Mouse (Mus musculus) kidney, adult 8-10 months (tissue): ENCODE measurements around the gene Ovca2.

Experiments
- DNase-seq, 2 experiments: peaks; one replicate each; pipeline ENCODE4 v3.0.0; 2022

The Ovca2 gene

DNA sequence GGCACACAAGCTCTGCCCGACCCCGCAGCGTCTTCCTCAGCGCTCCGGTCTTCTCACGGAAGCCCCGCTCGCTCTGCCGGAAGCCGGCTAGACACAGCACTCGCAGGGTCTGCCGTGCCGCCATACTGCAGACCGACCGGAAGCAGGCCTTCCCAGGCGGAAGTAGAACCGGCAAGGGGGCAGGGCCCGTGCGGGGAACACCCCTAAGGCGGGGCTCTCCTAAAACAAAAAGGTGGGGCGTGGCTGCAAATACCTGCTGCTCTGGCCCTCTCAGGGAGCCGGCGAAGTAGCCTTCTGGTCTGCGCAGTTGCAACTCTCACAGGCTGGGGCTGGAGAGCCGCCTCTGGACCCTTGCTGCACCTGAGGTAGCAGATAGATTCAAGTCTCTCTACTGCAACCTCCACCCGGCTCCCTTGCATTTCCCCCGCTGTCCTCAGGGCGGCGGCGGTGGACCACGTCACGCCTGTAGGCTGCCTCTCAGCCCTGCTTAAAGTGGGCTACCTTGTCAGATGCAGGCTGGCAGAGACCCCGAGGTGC, at the start of gene Ovca2:
Ovca2 (minus strand) TSS at position 164 of the 537 bp plus-strand sequence.
- peak; percentile 88 to 92 for DNase-seq

GRCm38 (mm10) chr11:75227632-75228031, 49.0 kb upstream of the Ovca2 start:
- no peak for DNase-seq

DNA sequence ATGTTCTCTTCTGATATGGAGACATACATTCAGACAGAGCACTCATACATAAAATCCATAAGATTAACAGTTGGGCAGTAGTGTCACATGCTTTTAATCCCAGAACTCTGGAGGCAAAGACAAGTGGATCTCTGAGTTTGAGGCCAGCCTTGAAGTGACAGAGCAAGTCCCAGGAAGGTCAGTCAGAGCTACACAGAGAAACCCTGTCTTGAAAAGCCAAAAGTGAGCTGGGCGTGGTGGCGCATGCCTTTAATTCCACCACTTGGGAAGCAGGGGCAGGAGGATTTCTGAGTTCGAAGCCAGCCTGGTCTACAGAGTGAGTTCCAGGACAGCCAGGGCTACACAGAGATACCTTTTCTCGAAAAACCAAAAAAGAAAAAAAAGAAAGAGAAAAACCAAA, 46.2 kb upstream of the Ovca2 start:
- no peak for DNase-seq

DNA sequence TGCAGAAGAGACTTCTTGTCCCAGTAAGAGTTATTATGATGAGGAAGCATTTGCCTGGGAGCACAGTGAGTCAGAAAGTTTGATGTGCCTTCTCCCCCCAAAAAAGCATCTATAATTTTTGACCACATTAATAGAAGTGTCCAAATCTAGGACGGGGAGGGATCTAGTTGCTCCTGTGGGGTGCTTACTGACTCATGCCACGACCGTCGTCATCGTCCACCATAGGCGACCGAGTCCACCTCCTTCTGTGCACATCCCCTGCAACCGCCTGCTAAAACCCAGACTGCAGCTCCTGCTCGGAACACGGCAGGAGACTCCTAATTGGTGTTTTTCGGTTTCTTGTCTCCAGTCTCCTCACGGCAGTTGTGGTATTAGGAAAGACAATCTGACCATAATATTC, 45.4 kb upstream of the Ovca2 start:
- DNase-seq, result no peak

- no peak for DNase-seq
Observed at GRCm38 (mm10) chr11:75220517-75221145, 42.0 kb upstream of the Ovca2 start.

GRCm38 (mm10) chr11:75220115-75220514, 41.5 kb upstream of the Ovca2 start:
- no peak for DNase-seq

- peak; percentile 42 to 55 for DNase-seq
Observed at GRCm38 (mm10) chr11:75214081-75214950, 35.7 kb upstream of the Ovca2 start.

DNA sequence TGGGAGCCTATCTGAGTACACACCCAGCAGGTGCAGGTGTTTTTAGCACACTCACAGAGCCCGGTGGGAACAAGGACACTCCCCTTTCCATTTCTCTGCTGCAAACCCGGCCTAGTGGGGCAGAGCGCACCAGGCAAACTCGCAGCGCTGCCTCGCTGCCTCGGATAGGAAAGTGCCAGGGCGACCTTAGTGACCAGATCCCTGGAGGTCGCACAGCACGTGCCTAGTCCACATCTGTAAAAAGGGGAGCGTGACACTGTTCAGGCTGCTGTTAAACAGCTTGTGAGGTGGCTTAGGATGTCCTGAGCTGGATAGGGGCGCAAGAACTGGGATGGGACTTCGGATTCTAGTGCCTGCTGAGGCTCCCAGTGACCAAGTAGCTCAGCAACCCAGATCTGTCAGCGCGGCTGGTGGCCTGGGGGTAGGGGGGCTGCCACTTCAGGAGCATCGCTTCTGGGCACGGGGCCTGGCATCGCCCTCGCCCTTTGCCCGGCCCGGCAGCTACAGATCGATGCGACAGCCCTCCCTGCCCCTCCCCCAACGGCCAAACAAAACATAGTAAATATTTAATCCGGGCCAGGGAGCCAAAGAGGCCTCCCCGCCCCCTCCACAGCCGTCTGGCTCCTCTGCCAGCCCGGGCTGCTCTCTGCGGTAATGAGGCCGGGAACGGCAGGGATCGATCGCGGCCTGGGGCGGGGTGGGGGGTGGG, 34.9 kb upstream of the Ovca2 start:
- DNase-seq, result peak; percentile 93 to 96

DNA sequence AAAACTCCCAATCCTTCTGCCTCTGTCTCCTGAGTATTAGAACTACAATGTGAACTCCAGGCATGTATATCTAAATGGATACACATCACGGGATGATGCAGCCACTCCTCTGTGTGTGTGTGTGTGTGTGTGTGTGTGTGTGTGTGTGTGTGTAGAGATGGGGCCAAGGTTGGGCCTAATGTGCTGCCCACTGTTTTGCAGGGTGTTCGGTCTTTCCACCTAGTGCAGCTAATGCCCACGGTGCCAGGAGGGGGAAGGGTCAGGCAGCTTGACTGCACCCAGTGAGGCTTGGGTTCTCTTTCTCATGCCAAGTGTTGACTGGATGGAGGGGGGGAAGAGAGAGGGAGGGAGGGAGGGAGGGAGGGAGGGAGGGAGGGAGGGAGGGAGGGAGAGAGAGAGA, 34.2 kb upstream of the Ovca2 start:
- DNase-seq, result peak; percentile 64 to 79

- DNase-seq, result peak; percentile 76 to 77
Observed at GRCm38 (mm10) chr11:75212031-75212667, 33.5 kb upstream of the Ovca2 start.

GRCm38 (mm10) chr11:75210755-75211154, 32.1 kb upstream of the Ovca2 start:
- no peak for DNase-seq

- DNase-seq, result no peak
Observed at GRCm38 (mm10) chr11:75210093-75210492, 31.5 kb upstream of the Ovca2 start.

DNA sequence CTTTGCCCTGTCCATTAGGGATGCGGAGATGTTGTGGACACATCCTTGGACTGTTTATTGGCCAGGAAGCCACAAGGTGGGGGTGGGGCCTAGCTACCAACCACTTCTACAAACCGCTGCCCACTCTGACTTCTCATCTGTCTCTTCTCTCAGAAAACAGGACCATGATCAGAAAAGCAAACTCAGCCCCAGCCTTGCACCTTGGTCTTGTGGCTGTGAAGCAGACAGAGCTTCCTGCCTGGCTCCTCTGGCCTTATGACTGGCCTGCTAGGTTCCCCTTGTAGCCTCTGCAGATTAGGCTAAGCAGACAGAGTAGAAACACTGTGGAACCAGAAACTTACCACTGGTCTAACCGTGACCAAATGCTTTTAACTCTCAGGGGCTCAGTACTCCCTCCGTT, 30.7 kb upstream of the Ovca2 start:
- DNase-seq, result no peak

DNA sequence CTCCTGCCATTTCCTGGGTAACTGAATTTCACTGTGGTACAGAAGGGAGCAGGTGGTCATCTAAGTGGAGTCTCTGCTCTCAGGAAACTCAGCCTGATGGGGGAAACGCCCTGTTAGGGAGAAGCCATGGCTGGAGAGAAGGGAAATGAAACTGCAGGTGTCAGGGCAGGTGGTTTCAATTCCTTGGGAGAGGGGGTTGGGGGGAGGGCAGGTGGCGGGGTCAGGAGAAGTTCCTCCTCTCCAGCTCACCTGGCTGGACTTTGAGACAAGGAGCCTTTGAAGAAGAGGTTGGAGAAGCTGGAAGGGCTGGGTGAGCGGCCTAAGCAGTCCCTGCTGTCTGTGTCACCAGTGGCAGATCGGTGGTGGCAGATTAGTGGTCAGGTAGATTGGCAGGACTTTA, 27.7 kb upstream of the Ovca2 start:
- DNase-seq, result no peak

GRCm38 (mm10) chr11:75204472-75204871, 25.8 kb upstream of the Ovca2 start:
- no peak for DNase-seq

- no peak for DNase-seq
Observed at GRCm38 (mm10) chr11:75203926-75204325, 25.3 kb upstream of the Ovca2 start.

DNA sequence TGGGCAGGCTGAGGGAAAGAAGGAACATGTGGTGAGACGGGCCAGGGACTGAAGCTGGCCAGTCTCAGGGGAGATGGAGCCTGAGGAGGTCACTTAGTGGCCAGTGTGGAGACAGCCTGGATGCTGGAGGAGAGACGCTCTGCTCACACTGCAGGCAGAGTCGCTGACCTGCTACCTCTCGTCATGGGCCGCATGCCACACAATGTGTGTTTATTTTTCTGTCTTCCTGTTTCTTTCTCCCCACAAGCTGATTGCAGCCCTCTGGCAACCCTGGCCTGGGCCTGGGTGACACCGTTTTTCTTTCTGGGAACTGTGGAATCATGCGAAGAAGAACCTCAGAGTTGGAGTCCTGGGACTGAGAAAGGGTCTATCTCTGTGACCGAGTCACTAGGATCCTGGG, 23.1 kb upstream of the Ovca2 start:
- DNase-seq, result no peak

DNA sequence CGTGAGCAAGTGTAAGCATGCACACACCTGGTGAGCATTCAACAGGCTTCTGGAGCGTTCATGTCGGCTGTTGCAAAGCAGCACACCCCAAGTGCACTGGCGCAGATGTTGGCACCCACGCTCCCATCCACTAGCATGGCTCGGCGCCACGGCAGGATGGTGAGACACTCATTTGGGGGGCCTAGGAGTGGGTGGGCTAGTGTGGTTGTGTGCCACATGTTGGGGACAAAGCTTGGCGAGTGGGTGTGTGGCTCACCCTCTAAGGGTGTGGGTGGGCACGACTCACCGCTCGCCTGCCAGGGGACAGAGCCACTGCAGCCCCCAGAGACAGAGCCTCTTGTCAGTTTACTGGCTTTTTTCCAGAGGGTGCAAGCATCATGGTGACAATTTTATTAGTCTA, 22.3 kb upstream of the Ovca2 start:
- no peak for DNase-seq

DNA sequence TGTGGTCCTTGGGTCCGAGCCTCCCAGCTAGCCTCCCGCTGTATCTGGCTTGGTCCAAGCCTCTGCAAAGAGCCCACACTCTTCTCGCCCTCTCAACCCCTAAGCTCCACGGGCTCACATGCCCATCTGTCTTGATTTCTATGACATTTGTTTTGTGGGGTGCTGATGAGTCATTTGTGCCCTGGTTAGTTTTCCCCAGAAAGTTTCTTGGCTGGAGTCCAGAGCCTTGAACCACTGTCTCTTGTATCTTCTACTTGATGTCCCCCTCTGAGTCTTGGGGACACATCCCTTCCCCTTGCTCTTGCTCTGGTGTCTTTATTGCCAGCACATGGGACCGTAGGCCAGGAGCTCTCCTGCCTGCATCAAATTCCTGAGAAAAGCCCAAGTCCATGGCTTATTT, 21.3 kb upstream of the Ovca2 start:
- DNase-seq, result no peak

GRCm38 (mm10) chr11:75198792-75199191, 20.2 kb upstream of the Ovca2 start:
- no peak for DNase-seq

DNA sequence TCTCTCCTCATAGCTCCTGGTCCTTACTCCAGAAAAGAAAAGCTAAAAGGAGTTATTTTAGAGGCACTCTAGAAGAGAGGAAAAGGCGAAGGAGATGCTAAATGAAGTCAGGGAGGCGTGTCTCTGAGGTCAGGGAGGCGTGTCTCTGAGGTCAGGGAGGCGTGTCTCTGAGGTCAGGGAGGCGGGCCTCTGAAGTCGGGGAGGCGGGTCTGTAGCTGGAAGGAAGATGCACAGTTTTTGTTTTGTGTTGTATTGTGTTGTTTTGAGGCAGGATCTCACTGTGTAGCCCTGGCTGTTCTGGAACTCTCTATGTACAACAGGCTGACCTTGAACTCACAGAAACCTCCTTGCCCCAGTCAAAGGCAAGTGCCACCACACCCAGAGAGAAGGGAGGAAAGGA, 19.3 kb upstream of the Ovca2 start:
- DNase-seq, result no peak

- no peak for DNase-seq
Observed at GRCm38 (mm10) chr11:75196131-75196530, 17.5 kb upstream of the Ovca2 start.
